Mouse (Mus musculus): ENCODE measurements around the gene Vmn1r90. TPM values are rescaled to one million over a fixed set of nuclear protein-coding genes. Genes with fewer than 3 reads are reported as not detected.
"Not testable (repeated sequence)": the region's sequence is repeated elsewhere in the genome, so short reads cannot be mapped to it uniquely, and the experiment has no call there.

Gene Vmn1r90
- polyA plus RNA-seq (2012; rRNA removed): 0.02 and 0.04 TPM in 2 replicates

GRCm38 (mm10) chr7:14563406-14563805 lies at the start of gene Vmn1r90:
TSS of gene Vmn1r90 (minus strand) at chr7:14563506.
- Histone ChIP-seq H3K27me3 (replicated peaks; ENCODE audit: control insufficient read depth, insufficient read depth, low read length) (no peaks in the 10 kb centered on the region), H3K4me1 (ENCODE audit: control insufficient read depth, insufficient read depth, low read length) (no peaks in the 10 kb centered on the region), H3K27ac (ENCODE audit: insufficient read depth, low read depth, low read length) (no peak within 1 kb of the TSS), H3K4me3 (ENCODE audit: insufficient read depth, low read depth, low read length) (no peak within 1 kb of the TSS), H3K36me3 (ENCODE audit: control insufficient read depth, insufficient read depth, low read length) (no peaks in the 10 kb centered on the region)
- no peak for DNase-seq
- 71% methylated on average over 1 of the region's 1 CpGs for WGBS
- TF ChIP-seq POLR2A (IDR thresholded peaks at IDR 0.05; ENCODE audit: low read depth, low read length): no peak
- no peak for TF ChIP-seq CTCF (conservative IDR thresholded peaks at IDR 0.05; ENCODE audit: insufficient read depth, insufficient read length, low read depth, low read length)

- not testable (repeated sequence) for H3K4me1 ChIP-seq (ENCODE audit: control insufficient read depth, insufficient read depth, low read length); H3K27me3 ChIP-seq (replicated peaks; ENCODE audit: control insufficient read depth, insufficient read depth, low read length); H3K27ac ChIP-seq (ENCODE audit: insufficient read depth, low read depth, low read length); H3K4me3 ChIP-seq (ENCODE audit: insufficient read depth, low read depth, low read length); H3K36me3 ChIP-seq (ENCODE audit: control insufficient read depth, insufficient read depth, low read length)
- WGBS: 62% methylated on average over 8 of the region's 8 CpGs
- DNase-seq: peak; percentile 8
- TF ChIP-seq CTCF (conservative IDR thresholded peaks at IDR 0.05; ENCODE audit: insufficient read depth, insufficient read length, low read depth, low read length): peak; percentile 45
Observed at GRCm38 (mm10) chr7:14593009-14593408, 29.7 kb upstream of the Vmn1r90 start.

GRCm38 (mm10) chr7:14552284-14552683 lies 11.0 kb downstream of the Vmn1r90 start:
- H3K4me3 ChIP-seq (ENCODE audit: insufficient read depth, low read depth, low read length): no peak overlapping the region
- DNase-seq: no peak
- H3K27ac ChIP-seq (ENCODE audit: insufficient read depth, low read depth, low read length): no peak overlapping the region
- no peaks in the 10 kb centered on the region for H3K4me1 ChIP-seq (ENCODE audit: control insufficient read depth, insufficient read depth, low read length)
- H3K27me3 ChIP-seq (replicated peaks; ENCODE audit: control insufficient read depth, insufficient read depth, low read length): no peaks in the 10 kb centered on the region
- TF ChIP-seq CTCF (conservative IDR thresholded peaks at IDR 0.05; ENCODE audit: insufficient read depth, insufficient read length, low read depth, low read length) (no peak), POLR2A (IDR thresholded peaks at IDR 0.05; ENCODE audit: low read depth, low read length) (no peak)
- WGBS: 86% methylated on average over 1 of the region's 1 CpGs
- no peaks in the 10 kb centered on the region for H3K36me3 ChIP-seq (ENCODE audit: control insufficient read depth, insufficient read depth, low read length)

- no peak for TF ChIP-seq CTCF (conservative IDR thresholded peaks at IDR 0.05; ENCODE audit: insufficient read depth, insufficient read length, low read depth, low read length)
- TF ChIP-seq POLR2A (IDR thresholded peaks at IDR 0.05; ENCODE audit: low read depth, low read length): no peak
- Histone ChIP-seq H3K4me1 (ENCODE audit: control insufficient read depth, insufficient read depth, low read length) (no peaks in the 10 kb centered on the region), H3K36me3 (ENCODE audit: control insufficient read depth, insufficient read depth, low read length) (no peaks in the 10 kb centered on the region), H3K4me3 (ENCODE audit: insufficient read depth, low read depth, low read length) (no peak overlapping the region), H3K27me3 (replicated peaks; ENCODE audit: control insufficient read depth, insufficient read depth, low read length) (no peaks in the 10 kb centered on the region), H3K27ac (ENCODE audit: insufficient read depth, low read depth, low read length) (no peak overlapping the region)
- WGBS: 56% methylated on average over 1 of the region's 1 CpGs
- DNase-seq: no peak
Observed at GRCm38 (mm10) chr7:14525280-14525679, 38.0 kb downstream of the Vmn1r90 start.

GRCm38 (mm10) chr7:14522636-14523035 lies 40.7 kb downstream of the Vmn1r90 start:
- DNase-seq: no peak
- H3K27me3 ChIP-seq (replicated peaks; ENCODE audit: control insufficient read depth, insufficient read depth, low read length): no peaks in the 10 kb centered on the region
- H3K36me3 ChIP-seq (ENCODE audit: control insufficient read depth, insufficient read depth, low read length): no peaks in the 10 kb centered on the region
- H3K4me1 ChIP-seq (ENCODE audit: control insufficient read depth, insufficient read depth, low read length): no peaks in the 10 kb centered on the region
- TF ChIP-seq CTCF (conservative IDR thresholded peaks at IDR 0.05; ENCODE audit: insufficient read depth, insufficient read length, low read depth, low read length) (no peak), POLR2A (IDR thresholded peaks at IDR 0.05; ENCODE audit: low read depth, low read length) (no peak)
- no peak overlapping the region for H3K4me3 ChIP-seq (ENCODE audit: insufficient read depth, low read depth, low read length)
- H3K27ac ChIP-seq (ENCODE audit: insufficient read depth, low read depth, low read length): no peak overlapping the region
- WGBS: 78% methylated on average over 1 of the region's 1 CpGs

GRCm38 (mm10) chr7:14518301-14518700 lies 45.0 kb downstream of the Vmn1r90 start:
- DNase-seq: no peak
- Histone ChIP-seq H3K4me1 (ENCODE audit: control insufficient read depth, insufficient read depth, low read length) (no peaks in the 10 kb centered on the region), H3K4me3 (ENCODE audit: insufficient read depth, low read depth, low read length) (no peak overlapping the region), H3K27me3 (replicated peaks; ENCODE audit: control insufficient read depth, insufficient read depth, low read length) (no peaks in the 10 kb centered on the region), H3K36me3 (ENCODE audit: control insufficient read depth, insufficient read depth, low read length) (no peaks in the 10 kb centered on the region), H3K27ac (ENCODE audit: insufficient read depth, low read depth, low read length) (no peak overlapping the region)
- no peak for TF ChIP-seq POLR2A (IDR thresholded peaks at IDR 0.05; ENCODE audit: low read depth, low read length)
- no peak for TF ChIP-seq CTCF (conservative IDR thresholded peaks at IDR 0.05; ENCODE audit: insufficient read depth, insufficient read length, low read depth, low read length)
- 63% methylated on average over 3 of the region's 3 CpGs for WGBS

Other genes with a start within 250 kb of the Vmn1r90 start
- not detected in 2 replicates for gene Obox8, start 229.9 kb downstream of the Vmn1r90 start, polyA plus RNA-seq (2012; rRNA removed)
- not detected in 2 replicates for gene Sult2a8, start 116.7 kb downstream of the Vmn1r90 start, polyA plus RNA-seq (2012; rRNA removed)
- not detected in 2 replicates for gene Sult2a7, start 69.3 kb downstream of the Vmn1r90 start, polyA plus RNA-seq (2012; rRNA removed)
- gene Obox7, start 96.0 kb upstream of the Vmn1r90 start, polyA plus RNA-seq (2012; rRNA removed): not detected in 2 replicates